Mouse (Mus musculus) heart, postnatal 36 days (tissue): ENCODE measurements at regions not wholly inside any gene's neighbourhood (a gene's known extent, or its start where the extent isn't known, plus 50 kb on each side); places are given as distances from the start of the nearest gene placed in this dataset.

Experiments used
- DNase-seq, 2 experiments: peaks; one replicate each; pipeline ENCODE4 v3.0.0; 2021 to 2022
- intact Hi-C: fragments of 180-260 bp; cut with DNase I; formaldehyde crosslinking; loops from one replicate; pipeline ENCODE4 v1.15.1; 2025

DNA sequence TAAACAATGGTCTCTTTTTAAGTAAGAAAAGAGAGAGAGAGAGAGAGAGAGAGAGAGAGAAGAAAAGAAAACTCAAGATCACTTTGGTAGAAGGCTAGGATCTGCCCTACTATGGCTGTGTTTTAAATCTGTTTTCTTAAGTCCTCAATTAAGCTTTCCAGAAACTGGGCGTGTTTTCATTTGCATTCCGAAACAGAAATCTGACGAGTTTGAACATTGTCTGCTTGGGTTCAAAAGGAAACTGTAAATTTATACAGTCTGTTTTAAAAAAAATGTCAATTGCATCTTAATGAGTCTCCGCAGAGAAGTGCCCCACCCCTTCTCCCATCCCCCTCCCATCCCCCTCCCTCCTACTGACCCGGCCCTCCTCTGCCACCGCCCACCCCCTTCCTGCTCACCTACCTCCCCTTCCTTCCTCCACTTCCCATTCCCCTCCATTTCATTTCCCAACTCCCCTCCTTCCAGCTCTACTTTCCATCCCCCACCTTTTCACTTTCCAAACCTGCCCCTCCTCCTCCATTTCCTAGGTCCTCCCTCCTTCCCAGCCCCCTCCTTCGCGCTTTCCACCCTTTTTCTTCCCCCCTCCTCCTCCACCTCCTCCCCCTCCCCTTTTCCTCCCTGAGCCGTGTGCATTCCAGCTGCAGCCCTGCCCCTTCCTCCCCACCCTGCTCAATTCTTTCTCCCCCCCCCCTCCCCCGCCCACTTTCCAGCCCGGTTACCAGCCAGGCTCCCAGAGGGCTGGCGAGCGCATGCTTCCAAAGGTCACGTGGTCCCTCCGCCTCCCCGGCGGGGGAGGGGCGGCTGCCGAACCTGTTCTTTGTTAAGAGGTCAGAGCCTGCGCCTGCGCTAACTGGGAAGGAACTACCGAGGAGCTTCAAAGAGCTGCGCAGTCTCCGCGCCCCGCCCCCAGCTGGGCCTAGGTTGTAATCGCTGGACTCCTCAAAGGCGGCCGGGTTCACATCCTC lies 77.7 kb upstream of the Tbl1x start:
- intact Hi-C loops: loop anchor here (1.0 to 10.0 kb wide), 3 partner anchors 76 to 282 kb away; no protein-coding TSS in a partner anchor
- peak; percentile 89 to 91 for DNase-seq

DNA sequence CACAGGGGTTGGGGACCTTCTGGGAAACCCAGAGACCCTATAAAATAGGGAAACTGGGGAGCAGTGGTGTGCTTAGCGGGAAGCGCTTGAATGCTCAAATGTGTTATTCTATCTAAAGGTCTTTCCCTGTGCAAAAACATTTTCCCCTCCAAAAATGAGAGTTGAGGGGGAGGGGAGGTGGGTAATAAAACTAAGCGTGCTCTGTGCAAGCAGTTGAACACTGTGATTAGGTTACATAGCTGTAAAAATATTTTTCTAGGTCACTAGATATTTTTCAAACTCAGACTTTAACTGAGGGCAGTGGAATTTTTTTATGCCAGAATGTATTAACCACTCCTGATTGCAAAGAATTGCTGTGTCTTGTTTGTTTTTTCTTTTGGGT lies 77.0 kb upstream of the Tbl1x start:
- intact Hi-C loops: loop anchor here (1.0 to 10.0 kb wide), 3 partner anchors 75 to 281 kb away; no protein-coding TSS in a partner anchor
- DNase-seq: no peak

DNA sequence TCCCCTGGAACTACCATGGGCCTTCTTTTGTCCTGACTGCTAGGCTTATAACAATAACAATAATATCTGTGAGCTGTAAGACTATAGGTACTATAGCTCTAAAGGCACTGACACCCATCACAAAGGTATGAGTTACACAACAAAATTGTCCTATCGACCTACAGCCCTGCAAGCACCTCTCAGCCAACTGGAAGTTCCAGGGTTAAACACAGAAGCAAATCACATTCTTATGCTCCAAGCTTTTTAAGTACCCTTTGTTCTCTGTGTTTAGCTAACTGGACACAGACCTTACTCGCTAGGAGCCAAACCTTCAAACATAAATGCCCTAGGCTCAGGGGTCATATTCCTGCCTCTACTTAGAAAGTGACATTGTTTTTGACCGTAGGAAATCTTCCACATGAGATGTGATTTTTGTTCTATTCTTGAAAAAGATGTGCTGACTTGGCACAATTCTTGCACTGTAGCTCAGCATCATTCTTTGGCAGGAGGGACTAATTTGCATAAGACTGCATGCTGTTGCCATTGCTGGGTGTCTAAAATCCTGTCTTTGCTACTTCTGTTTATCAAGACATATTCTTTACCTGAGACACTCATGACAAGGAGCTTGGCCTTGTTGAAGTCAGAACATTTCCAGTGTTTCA lies 66.8 kb upstream of the Tbl1x start:
- DNase-seq: no peak
- intact Hi-C loops: no loop called here

DNA sequence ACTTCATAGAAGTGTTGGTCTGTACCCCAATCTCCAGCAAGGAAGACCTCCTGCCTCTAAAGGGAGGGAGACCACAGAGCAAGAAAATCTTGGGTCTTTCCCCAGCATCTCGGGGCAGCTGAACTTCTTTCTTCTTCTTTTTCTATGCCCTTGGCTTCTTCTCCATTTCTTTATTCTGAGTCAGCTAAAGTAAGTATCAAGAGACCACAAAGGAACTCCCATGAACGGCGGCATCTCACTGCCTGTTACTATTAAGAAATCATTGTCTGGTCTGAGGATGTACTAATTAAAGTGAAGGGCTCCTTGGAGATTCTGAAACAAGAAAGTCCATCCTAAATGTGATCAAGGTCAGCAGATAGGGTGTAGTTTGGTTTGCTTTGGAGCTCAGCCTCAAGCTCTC lies 64.1 kb upstream of the Tbl1x start:
- intact Hi-C loops: no loop called here

DNA sequence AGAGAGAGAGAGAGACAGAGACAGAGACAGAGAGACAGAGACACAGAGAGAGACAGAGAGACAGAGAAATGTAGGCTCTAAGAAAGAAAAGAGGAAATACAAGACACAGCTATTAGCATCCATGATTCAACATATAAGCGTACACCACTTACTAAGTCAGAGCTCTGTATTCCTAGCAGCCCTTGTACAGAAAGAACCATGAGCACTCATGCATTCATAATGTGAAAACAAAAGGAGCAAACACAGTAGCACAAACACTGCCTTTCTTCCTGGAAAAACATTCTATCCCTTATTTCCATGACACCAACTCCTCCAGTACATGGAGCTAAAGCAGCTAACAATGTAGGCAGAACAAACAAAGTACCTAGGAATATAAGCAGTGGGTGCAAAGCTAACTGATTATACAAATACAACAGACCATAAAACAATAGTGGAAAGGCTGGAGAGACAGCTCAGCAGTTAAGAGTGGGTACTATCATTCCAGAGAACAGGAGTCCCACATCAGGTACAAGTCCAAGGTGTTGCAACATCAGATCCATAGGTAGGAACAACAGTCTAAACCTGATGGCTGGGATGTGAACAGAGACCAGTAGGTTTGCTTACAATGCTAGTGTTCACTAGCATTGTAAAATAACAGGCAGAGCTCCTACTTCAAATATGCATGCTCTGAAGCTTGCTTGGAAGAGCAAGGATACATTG lies 58.7 kb upstream of the Tbl1x start:
- intact Hi-C loops: no loop called here
- no peak for DNase-seq

More for the DNA sequence above, 64.1 kb upstream of the Tbl1x start:
- DNase-seq: no peak
